Mouse (Mus musculus): ENCODE measurements around the gene Terb1. TPM values are rescaled to one million over a fixed set of nuclear protein-coding genes. Genes with fewer than 3 reads are reported as not detected.

The Terb1 gene
- total and polyA plus RNA-seq, 2 experiments from 2014 or later, result 0.43 to 0.44 TPM

- Histone ChIP-seq H3K27me3 (ENCODE audit: insufficient read depth, low read length) (no peaks in the 10 kb centered on the region), H3K4me1 (ENCODE audit: insufficient read depth) (peaks cover 4% of the 10 kb centered on the region; the same call in 1 of the 2 replicates), H3K4me2 (ENCODE audit: low read depth) (no peak overlapping the region), H3K27ac (ENCODE audit: low read depth, low read length) (no peak overlapping the region), H3K9me3 (ENCODE audit: low read length) (no peaks in the 10 kb centered on the region), H3K4me3 (ENCODE audit: low read depth, low read length) (no peak overlapping the region), H3K9ac (no peak overlapping the region), H3K36me3 (ENCODE audit: insufficient read depth) (peaks cover 81% of the 10 kb centered on the region)
- no peak for TF ChIP-seq CTCF (IDR thresholded peaks at IDR 0.05; ENCODE audit: low read depth)
- ATAC-seq (no peak), DNase-seq (no peak)
- WGBS, result 94% methylated on average over 5 of the region's 5 CpGs
These were observed 76.4 kb downstream of the Terb1 start for GRCm38 (mm10) chr8:104433191-104433842.

DNA sequence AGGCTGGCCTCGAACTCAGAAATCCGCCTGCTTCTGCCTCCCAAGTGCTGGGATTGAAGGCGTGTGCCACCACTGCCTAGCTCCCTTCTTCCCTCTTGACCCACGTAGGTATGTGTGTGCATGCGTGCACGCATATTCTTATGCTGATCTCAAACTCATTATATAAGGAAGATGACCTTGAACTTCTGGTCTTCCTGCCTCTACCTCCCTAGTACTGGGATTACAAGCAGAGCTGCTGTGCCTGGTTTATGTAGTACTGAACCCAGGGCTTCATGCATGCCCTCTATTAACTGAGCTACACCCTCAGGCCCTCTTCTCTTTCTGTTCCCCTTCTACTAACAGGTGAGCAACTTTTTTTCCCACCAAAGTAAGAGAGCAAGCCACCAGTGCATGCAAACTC lies 77.1 kb downstream of the Terb1 start:
- Histone ChIP-seq H3K9ac (no peak overlapping the region), H3K4me3 (ENCODE audit: low read depth, low read length) (no peak overlapping the region), H3K4me2 (ENCODE audit: low read depth) (no peak overlapping the region), H3K27ac (ENCODE audit: low read depth, low read length) (no peak overlapping the region), H3K27me3 (ENCODE audit: insufficient read depth, low read length) (no peaks in the 10 kb centered on the region), H3K9me3 (ENCODE audit: low read length) (no peaks in the 10 kb centered on the region), H3K36me3 (ENCODE audit: insufficient read depth) (peaks cover 85% of the 10 kb centered on the region), H3K4me1 (ENCODE audit: insufficient read depth) (peaks cover 4% of the 10 kb centered on the region; the same call in 1 of the 2 replicates)
- no peak for ATAC-seq
- 93% methylated on average over 6 of the region's 6 CpGs for WGBS
- TF ChIP-seq CTCF (IDR thresholded peaks at IDR 0.05; ENCODE audit: low read depth), result no peak
- no peak for DNase-seq

DNA sequence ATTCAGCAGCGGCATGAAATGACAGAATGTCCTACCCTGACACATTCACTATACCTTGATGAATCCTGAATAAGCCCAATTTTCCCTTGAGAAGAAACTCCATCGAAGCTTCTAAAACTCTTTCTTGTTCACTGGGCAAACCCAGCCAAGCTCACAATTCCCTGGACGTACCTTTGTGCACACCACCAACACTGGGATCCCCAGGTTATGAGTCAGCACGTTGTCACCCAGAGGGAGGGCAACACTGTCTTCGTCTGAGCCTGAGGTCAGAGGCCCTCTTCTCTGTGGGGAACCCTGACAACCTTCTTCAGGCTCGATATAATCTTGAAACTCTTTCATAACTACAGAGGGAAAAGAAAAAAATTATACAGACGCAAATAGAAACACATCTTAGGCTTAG lies 79.5 kb downstream of the Terb1 start:
- 86% methylated on average over 7 of the region's 7 CpGs for whole genome bisulfite sequencing
- Histone ChIP-seq H3K4me1 (ENCODE audit: insufficient read depth) (no peaks in the 10 kb centered on the region), H3K9me3 (ENCODE audit: low read length) (no peaks in the 10 kb centered on the region), H3K9ac (no peak overlapping the region), H3K27me3 (ENCODE audit: insufficient read depth, low read length) (no peaks in the 10 kb centered on the region), H3K27ac (ENCODE audit: low read depth, low read length) (no peak overlapping the region), H3K36me3 (ENCODE audit: insufficient read depth) (peaks cover 88% of the 10 kb centered on the region), H3K4me3 (ENCODE audit: low read depth, low read length) (no peak overlapping the region), H3K4me2 (ENCODE audit: low read depth) (no peak overlapping the region)
- ATAC-seq, result no peak
- TF ChIP-seq CTCF (IDR thresholded peaks at IDR 0.05; ENCODE audit: low read depth), result no peak
- no peak for DNase-seq

DNA sequence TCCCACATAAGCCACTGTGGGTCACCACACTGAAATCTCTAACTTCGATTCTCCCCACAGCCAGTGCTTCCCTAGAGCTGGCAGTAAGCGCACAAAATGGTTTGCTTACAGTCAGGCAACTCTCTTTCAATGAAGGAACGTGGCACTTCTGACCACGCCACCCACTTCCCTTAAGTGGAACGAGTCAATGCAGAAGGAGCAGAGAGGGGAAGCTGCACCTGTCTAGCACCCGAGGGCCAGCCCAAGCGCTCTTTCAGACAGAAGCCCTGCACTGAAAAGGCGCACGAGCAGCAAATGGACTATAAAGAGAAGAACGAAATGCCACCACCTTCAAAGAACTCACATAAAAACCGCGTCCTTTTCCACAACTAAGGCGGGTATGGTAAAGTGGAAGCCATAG lies 82.0 kb downstream of the Terb1 start:
- 86% methylated on average over 13 of the region's 13 CpGs for WGBS

GRCm38 (mm10) chr8:104422313-104422712 lies 87.4 kb downstream of the Terb1 start:
- ATAC-seq, result no peak
- Histone ChIP-seq H3K4me1 (ENCODE audit: insufficient read depth) (no peaks in the 10 kb centered on the region), H3K9ac (no peak overlapping the region), H3K36me3 (ENCODE audit: insufficient read depth) (peaks cover 87% of the 10 kb centered on the region), H3K27me3 (ENCODE audit: insufficient read depth, low read length) (no peaks in the 10 kb centered on the region), H3K27ac (ENCODE audit: low read depth, low read length) (no peak overlapping the region), H3K9me3 (ENCODE audit: low read length) (no peaks in the 10 kb centered on the region), H3K4me3 (ENCODE audit: low read depth, low read length) (no peak overlapping the region), H3K4me2 (ENCODE audit: low read depth) (no peak overlapping the region)
- DNase-seq, result no peak
- WGBS, result 88% methylated on average over 6 of the region's 6 CpGs
- TF ChIP-seq CTCF (IDR thresholded peaks at IDR 0.05; ENCODE audit: low read depth), result no peak

More for the DNA sequence above, 82.0 kb downstream of the Terb1 start:
- no peak overlapping the region for H3K9ac ChIP-seq
- H3K4me3 ChIP-seq (ENCODE audit: low read depth, low read length), result no peak overlapping the region
- H3K4me2 ChIP-seq (ENCODE audit: low read depth), result no peak overlapping the region
- H3K27ac ChIP-seq (ENCODE audit: low read depth, low read length), result no peak overlapping the region
- no peaks in the 10 kb centered on the region for H3K9me3 ChIP-seq (ENCODE audit: low read length)
- H3K36me3 ChIP-seq (ENCODE audit: insufficient read depth), result peaks cover 96% of the 10 kb centered on the region
- H3K4me1 ChIP-seq (ENCODE audit: insufficient read depth), result no peaks in the 10 kb centered on the region
- TF ChIP-seq CTCF (IDR thresholded peaks at IDR 0.05; ENCODE audit: low read depth), result no peak
- no peaks in the 10 kb centered on the region for H3K27me3 ChIP-seq (ENCODE audit: insufficient read depth, low read length)
- no peak for DNase-seq
- ATAC-seq, result no peak

- TF ChIP-seq CTCF (IDR thresholded peaks at IDR 0.05; ENCODE audit: low read depth), result no peak
- Histone ChIP-seq H3K9ac (no peak overlapping the region), H3K36me3 (ENCODE audit: insufficient read depth) (peaks cover 28% of the 10 kb centered on the region), H3K4me3 (ENCODE audit: low read depth, low read length) (no peak overlapping the region), H3K4me1 (ENCODE audit: insufficient read depth) (no peaks in the 10 kb centered on the region), H3K27me3 (ENCODE audit: insufficient read depth, low read length) (no peaks in the 10 kb centered on the region), H3K4me2 (ENCODE audit: low read depth) (no peak overlapping the region), H3K27ac (ENCODE audit: low read depth, low read length) (no peak overlapping the region), H3K9me3 (ENCODE audit: low read length) (no peaks in the 10 kb centered on the region)
- ATAC-seq (no peak; the same call in 1 of the 2 replicates), DNase-seq (no peak)
- 89% methylated on average over 6 of the region's 6 CpGs for WGBS
These were observed 93.7 kb downstream of the Terb1 start for GRCm38 (mm10) chr8:104416022-104416421.

- ATAC-seq, result peak; percentile 26; the same call in 1 of the 2 replicates
- H3K9me3 ChIP-seq (ENCODE audit: low read length), result no peaks in the 10 kb centered on the region
- H3K27ac ChIP-seq (ENCODE audit: low read depth, low read length), result no peak overlapping the region
- TF ChIP-seq CTCF (IDR thresholded peaks at IDR 0.05; ENCODE audit: low read depth), result no peak; the same call in 1 of the 2 replicates
- no peak overlapping the region for H3K4me2 ChIP-seq (ENCODE audit: low read depth)
- no peak overlapping the region for H3K9ac ChIP-seq
- no peak for DNase-seq
- no peaks in the 10 kb centered on the region for H3K4me1 ChIP-seq (ENCODE audit: insufficient read depth)
- H3K36me3 ChIP-seq (ENCODE audit: insufficient read depth), result peaks cover 16% of the 10 kb centered on the region
- no peak overlapping the region for H3K4me3 ChIP-seq (ENCODE audit: low read depth, low read length)
- 62% methylated on average over 3 of the region's 3 CpGs for WGBS
- H3K27me3 ChIP-seq (ENCODE audit: insufficient read depth, low read length), result no peaks in the 10 kb centered on the region
These were observed 95.5 kb downstream of the Terb1 start for GRCm38 (mm10) chr8:104414204-104414603.

All from forebrain, postnatal 0 days (tissue).